Mouse (Mus musculus) CD8-positive naive resting alpha-beta T cell, adult 2 months (primary cell): ENCODE measurements around the gene Chrna3.
A peak's percentile ranks its signal among the peaks of the same experiment; 100 is the strongest.

Experiments
- DNase-seq, 2 experiments: peaks; one replicate each; pipeline ENCODE4 v3.0.0; 2022; ENCODE audit warnings: low read depth in 2 of 2, low spot score in 2 of 2

Gene Chrna3

GRCm38 (mm10) chr9:55026275-55026663 lies at the start of gene Chrna3:
Gene Chrna3 (minus strand): TSS chr9:55026562.
- no peak for DNase-seq

GRCm38 (mm10) chr9:55067965-55068265 lies 41.6 kb upstream of the Chrna3 start:
- no peak for DNase-seq

- no peak for DNase-seq
Measured at GRCm38 (mm10) chr9:55067260-55067964, 41.0 kb upstream of the Chrna3 start.

GRCm38 (mm10) chr9:55065241-55065640 lies 38.9 kb upstream of the Chrna3 start:
- no peak for DNase-seq

GRCm38 (mm10) chr9:55058067-55058466 lies 31.7 kb upstream of the Chrna3 start:
- no peak for DNase-seq

GRCm38 (mm10) chr9:55055386-55055930 lies 29.1 kb upstream of the Chrna3 start:
- no peak for DNase-seq

- no peak for DNase-seq
Measured at GRCm38 (mm10) chr9:55048211-55048880, 22.0 kb upstream of the Chrna3 start, which contains the start of gene Chrnb4. Gene Chrnb4 (minus strand): TSS chr9:55048779.

- no peak for DNase-seq
Measured at GRCm38 (mm10) chr9:55046764-55047163, 20.4 kb upstream of the Chrna3 start.

- DNase-seq, result no peak
Measured at GRCm38 (mm10) chr9:55045001-55045400, 18.6 kb upstream of the Chrna3 start.

GRCm38 (mm10) chr9:55043688-55044087 lies 17.3 kb upstream of the Chrna3 start:
- DNase-seq, result no peak

- no peak for DNase-seq
Measured at GRCm38 (mm10) chr9:55041389-55041788, 15.0 kb upstream of the Chrna3 start.

- no peak for DNase-seq
Measured at GRCm38 (mm10) chr9:55039983-55040382, 13.6 kb upstream of the Chrna3 start.

GRCm38 (mm10) chr9:55038948-55039347 lies 12.6 kb upstream of the Chrna3 start:
- no peak for DNase-seq

GRCm38 (mm10) chr9:55031435-55032167 lies 5.2 kb upstream of the Chrna3 start:
- DNase-seq, result no peak

- DNase-seq, result no peak
Measured at GRCm38 (mm10) chr9:55025534-55026274, 658 bp downstream of the Chrna3 start.

GRCm38 (mm10) chr9:55023902-55024583 lies 2.3 kb downstream of the Chrna3 start:
- peak; percentile 69 to 77 for DNase-seq

- no peak for DNase-seq
Measured at GRCm38 (mm10) chr9:55023326-55023725, 3.0 kb downstream of the Chrna3 start.

- no peak for DNase-seq
Measured at GRCm38 (mm10) chr9:55016926-55017325, 9.4 kb downstream of the Chrna3 start.

- no peak for DNase-seq
Measured at GRCm38 (mm10) chr9:55010588-55011350, 15.6 kb downstream of the Chrna3 start.

- DNase-seq, result no peak
Measured at GRCm38 (mm10) chr9:55009692-55010091, 16.7 kb downstream of the Chrna3 start.
